Mouse (Mus musculus): Measurements from ENCODE around the gene Hdac6.
"Not testable (repeated sequence)": the region's sequence is repeated elsewhere in the genome, so short reads cannot be mapped to it uniquely, and the experiment has no call there.

Gene Hdac6

GRCm38 (mm10) chrX:7919601-7920383, 27.9 kb downstream of the Hdac6 start, which contains the start of gene Pcsk1n:
Pcsk1n (plus strand) TSS chrX:7919822.
- peak; percentile 69 for DNase-seq

- DNase-seq: not testable (repeated sequence)
Measured at GRCm38 (mm10) chrX:7917960-7918359, 29.7 kb downstream of the Hdac6 start.

GRCm38 (mm10) chrX:7915669-7916068, 32.0 kb downstream of the Hdac6 start:
- DNase-seq: not testable (repeated sequence)

GRCm38 (mm10) chrX:7910473-7910872, 37.2 kb downstream of the Hdac6 start:
- no peak for DNase-seq

GRCm38 (mm10) chrX:7909242-7909641, 38.4 kb downstream of the Hdac6 start, which contains the start of gene Gm10490:
Gm10490 (plus strand) TSS chrX:7909542.
- not testable (repeated sequence) for DNase-seq

GRCm38 (mm10) chrX:7907735-7908134, 40.0 kb downstream of the Hdac6 start, which contains the start of gene Gm10491:
Gm10491 (minus strand) TSS chrX:7907835.
- no peak for DNase-seq

- no peak for DNase-seq
Measured at GRCm38 (mm10) chrX:7904441-7904840, 43.2 kb downstream of the Hdac6 start.

GRCm38 (mm10) chrX:7898880-7899874, 48.5 kb downstream of the Hdac6 start, which contains the start of the genes Pqbp1 and Timm17b:
Pqbp1 (minus strand) TSS chrX:7899269.
Timm17b (plus strand) TSS chrX:7899357.
- DNase-seq: peak; percentile 93

- DNase-seq: no peak
Measured at GRCm38 (mm10) chrX:7898211-7898610, 49.5 kb downstream of the Hdac6 start.

- DNase-seq: peak; percentile 90
Measured at GRCm38 (mm10) chrX:7883841-7884567, 63.7 kb downstream of the Hdac6 start, which contains the start of gene Slc35a2. Slc35a2 (plus strand) TSS chrX:7884028.

All from cerebellum, adult 11-12 months (tissue).